Mouse (Mus musculus) MEL (cell line): ENCODE data around the gene Ston2.

Source experiments
- CTCF ChIP-seq, 3 experiments: IDR thresholded peaks in 2 of 3; conservative IDR thresholded peaks in 1 of 3; 2 replicates each; pipeline ENCODE4 v1.5.1; 2011 to 2012; ENCODE audit warnings: low read length in 3 of 3, low read depth in 2 of 3, mild to moderate bottlenecking in 2 of 3, improper control_type of control experiment in 1 of 3, inconsistent platforms in 1 of 3, mixed read lengths in 1 of 3, moderate library complexity in 1 of 3; ENCODE audit not compliant: control insufficient read depth in 1 of 3, insufficient read depth in 1 of 3, poor library complexity in 1 of 3, severe bottlenecking in 1 of 3
- E2F4 ChIP-seq: IDR thresholded peaks from 2 replicates; pipeline ENCODE4 v1.6.1; 2011; ENCODE audit warnings: low read depth, low read length, improper control_type of control experiment, borderline replicate concordance
- EP300 ChIP-seq, 2 experiments: IDR thresholded peaks; 2 replicates each; pipeline ENCODE4 v1.6.1; 2011; ENCODE audit warnings: improper control_type of control experiment in 2 of 2, low read length in 2 of 2, low read depth in 1 of 2, mild to moderate bottlenecking in 1 of 2
- GATA1 ChIP-seq: IDR thresholded peaks from 2 replicates; pipeline ENCODE4 v1.6.1; 2011; ENCODE audit warnings: low read depth, low read length, improper control_type of control experiment
- MAX ChIP-seq: IDR thresholded peaks from 2 replicates; pipeline ENCODE4 v1.6.1; 2011; ENCODE audit warnings: low read length, improper control_type of control experiment
- MYB ChIP-seq: IDR thresholded peaks from 2 replicates; pipeline ENCODE4 v1.6.1; 2011; ENCODE audit warnings: mild to moderate bottlenecking, low read depth, low read length, improper control_type of control experiment
- MYC ChIP-seq: IDR thresholded peaks from 2 replicates; pipeline ENCODE4 v1.6.1; 2011; ENCODE audit warnings: low read depth, mild to moderate bottlenecking, low read length, improper control_type of control experiment, moderate library complexity
- NRF1 ChIP-seq: IDR thresholded peaks from 2 replicates; pipeline ENCODE4 v1.6.1; 2014; ENCODE audit warnings: low read depth, mild to moderate bottlenecking, inconsistent platforms, low read length, improper control_type of control experiment, moderate library complexity; ENCODE audit not compliant: poor library complexity, insufficient read depth, severe bottlenecking
- POLR2A ChIP-seq, 2 experiments: IDR thresholded peaks; 2 replicates each; pipeline ENCODE4 v1.6.1; 2011 to 2012; ENCODE audit warnings: low read length in 2 of 2, mild to moderate bottlenecking in 2 of 2, control low read depth in 1 of 2, improper control_type of control experiment in 1 of 2, low read depth in 1 of 2, moderate library complexity in 1 of 2; ENCODE audit not compliant: control insufficient read depth in 1 of 2, insufficient read depth in 1 of 2, poor library complexity in 1 of 2
- ZC3H11A ChIP-seq: IDR thresholded peaks from 2 replicates; pipeline ENCODE4 v1.6.1; 2012; ENCODE audit warnings: low read depth, mild to moderate bottlenecking, inconsistent platforms, low read length, improper control_type of control experiment

DNA sequence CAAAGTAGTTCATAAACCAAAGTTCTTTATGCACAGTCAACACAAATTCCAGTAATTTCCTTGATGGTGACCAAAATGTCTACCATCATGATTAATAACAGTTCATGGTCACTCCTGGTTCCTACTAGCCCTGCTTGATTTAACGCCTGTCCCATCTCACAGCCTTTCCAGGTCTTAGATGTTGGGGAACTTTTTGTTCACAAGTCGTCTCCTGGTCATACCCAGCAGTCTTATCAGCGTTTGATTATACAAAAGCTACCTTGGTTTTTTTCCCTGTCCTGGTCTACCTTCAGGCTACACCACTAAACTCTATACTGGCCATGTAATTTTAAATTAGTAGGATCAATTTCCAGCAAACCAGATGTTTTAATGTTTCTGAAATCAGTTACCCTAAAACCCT, 201.1 kb downstream of the Ston2 start:
- TF ChIP-seq MYB, result no peak
- no peak for TF ChIP-seq POLR2A (IDR thresholded peaks at IDR 0.05; ENCODE audit: control insufficient read depth in 1 of 2, insufficient read depth in 1 of 2, low read depth in 1 of 2, low read length in 2 of 2, poor library complexity in 1 of 2)
- TF ChIP-seq CTCF (IDR thresholded peaks at IDR 0.05 in 2 of 3, conservative IDR thresholded peaks at IDR 0.05 in 1 of 3; ENCODE audit: control insufficient read depth in 1 of 3, insufficient read depth in 1 of 3, low read depth in 2 of 3, low read length in 3 of 3, poor library complexity in 1 of 3, severe bottlenecking in 1 of 3), result no peak
- TF ChIP-seq EP300 (IDR thresholded peaks at IDR 0.05; ENCODE audit: low read depth in 1 of 2, low read length in 2 of 2), result no peak
- no peak for TF ChIP-seq MAX
- no peak for TF ChIP-seq NRF1
- TF ChIP-seq MYC, result no peak
- TF ChIP-seq E2F4, result no peak
- no peak for TF ChIP-seq ZC3H11A
- TF ChIP-seq GATA1, result no peak
